Mouse (Mus musculus): ENCODE data around the gene Omt2b. TPM values are rescaled to one million over a fixed set of nuclear protein-coding genes. Genes with fewer than 3 reads are reported as not detected.

Gene Omt2b
- not detected for polyA plus RNA-seq (2015; fragmentation: Illumina TruSeq; extraction: RNeasy Lipid Tissue Mini Kit (QIAGEN cat#74804); ENCODE audit: insufficient read depth, low replicate concordance)

DNA sequence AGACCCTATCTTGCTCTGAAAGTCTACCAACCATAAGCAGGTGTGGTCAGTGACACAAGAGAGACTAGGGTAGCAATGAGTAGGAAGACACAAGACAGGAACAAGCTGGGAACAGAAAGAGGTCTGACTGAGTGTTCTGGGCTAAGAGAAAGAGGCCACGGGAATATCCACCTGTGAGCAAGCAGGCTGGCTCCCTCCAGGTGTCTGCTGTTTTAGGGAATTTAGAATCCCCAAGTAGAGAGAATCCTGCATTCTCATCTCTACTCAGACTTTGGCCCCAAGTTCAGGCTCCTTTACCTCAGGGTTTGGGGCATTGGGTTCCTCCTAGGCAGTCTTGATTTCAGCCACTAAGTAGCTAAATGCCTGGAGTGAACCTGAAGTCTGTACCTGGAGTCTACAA lies at the start of gene Omt2b:
TSS of gene Omt2b (plus strand) at position 301 of the 400 bp plus-strand sequence.

GRCm38 (mm10) chr9:78289723-78290122 lies 37.7 kb upstream of the Omt2b start, which contains the start of gene Gm10639:
Gm10639 (plus strand) TSS chr9:78289923.

GRCm38 (mm10) chr9:78314696-78315095 lies 12.7 kb upstream of the Omt2b start, which contains the start of gene Omt2a:
Omt2a (minus strand) TSS chr9:78314796.

DNA sequence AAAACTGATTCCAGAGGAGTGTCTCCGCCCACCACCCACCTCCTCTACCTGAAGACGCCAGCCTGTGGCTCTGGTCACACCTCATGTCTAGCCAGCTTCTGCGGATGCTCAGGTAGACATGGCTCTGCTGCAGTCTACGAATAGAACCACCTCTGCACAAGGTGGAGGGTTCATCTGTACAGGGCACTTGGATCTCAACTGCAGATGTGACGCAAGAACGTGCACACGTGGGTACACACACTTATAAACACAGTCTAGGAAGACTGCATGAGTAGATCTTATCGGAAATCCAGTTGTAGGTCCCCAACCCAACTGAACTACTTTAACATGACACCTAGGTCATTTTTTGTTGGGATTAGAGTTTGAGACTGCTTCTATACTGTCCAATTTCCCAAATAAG lies 28.2 kb downstream of the Omt2b start, which contains the start of gene Gsta2:
TSS of gene Gsta2 (minus strand) at position 178 of the 400 bp plus-strand sequence.

DNA sequence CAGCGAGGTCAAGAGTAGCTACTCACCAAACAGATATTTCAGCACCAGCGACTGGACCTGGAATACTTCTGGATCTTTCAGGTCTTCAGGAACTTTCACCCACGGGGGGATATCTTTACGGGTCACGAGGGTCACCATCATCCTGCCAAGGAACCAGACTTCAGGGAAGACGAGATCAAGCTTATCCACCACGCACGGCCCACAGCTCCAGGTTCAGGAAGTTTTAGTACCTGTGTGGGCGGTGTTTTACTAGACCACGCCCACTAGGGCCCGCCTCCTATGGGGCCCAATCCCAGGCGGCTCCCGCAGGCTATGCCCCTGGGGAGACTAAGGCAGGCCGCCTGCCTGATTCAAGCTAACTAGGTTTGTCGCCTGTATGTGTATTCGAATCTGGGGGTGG lies 40.6 kb downstream of the Omt2b start, which contains the start of gene Dppa5a:
TSS of gene Dppa5a (minus strand) at position 219 of the 400 bp plus-strand sequence.

DNA sequence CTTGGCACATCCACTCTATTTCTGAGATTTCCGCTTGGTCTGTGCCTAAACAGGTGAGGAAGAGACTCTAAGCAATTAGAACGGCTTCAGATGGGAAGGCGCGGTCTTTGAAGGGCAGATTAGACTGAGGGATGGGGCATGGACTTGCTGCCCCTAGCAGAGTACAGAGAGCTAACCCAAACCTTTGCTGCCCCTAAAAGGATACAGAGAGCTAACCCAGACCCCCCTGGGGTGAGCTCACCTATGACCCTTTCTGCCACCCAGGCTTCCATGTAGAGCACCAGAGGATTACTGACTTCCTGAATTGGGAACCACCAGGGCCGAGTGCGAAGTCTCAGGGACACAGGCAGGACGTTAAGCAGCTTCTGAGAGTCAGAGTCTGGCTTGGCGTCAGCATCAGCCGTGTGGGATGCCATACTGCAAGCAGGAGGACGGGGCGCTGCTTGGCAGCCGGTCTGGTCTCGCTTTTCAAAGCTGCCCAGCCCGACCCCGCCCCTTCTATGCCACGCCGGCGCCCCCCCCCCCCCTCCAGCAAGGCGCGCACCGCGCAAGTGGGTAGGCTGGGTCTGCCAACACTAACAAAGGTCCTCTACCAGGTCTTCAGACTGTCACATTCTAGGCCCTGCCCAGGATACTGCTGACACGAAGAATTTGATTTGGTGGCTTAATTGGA lies 50.9 kb downstream of the Omt2b start, which contains the start of gene Ooep:
TSS of gene Ooep (minus strand) at position 613 of the 673 bp plus-strand sequence.

Other genes starting within 250 kb of the Omt2b start
- gene Fbxo9, start 218.5 kb upstream of the Omt2b start, polyA plus RNA-seq (2015; fragmentation: Illumina TruSeq; extraction: RNeasy Lipid Tissue Mini Kit (QIAGEN cat#74804); ENCODE audit: insufficient read depth, low replicate concordance), result 73.0 TPM
- gene Ick, start 218.4 kb upstream of the Omt2b start, polyA plus RNA-seq (2015; fragmentation: Illumina TruSeq; extraction: RNeasy Lipid Tissue Mini Kit (QIAGEN cat#74804); ENCODE audit: insufficient read depth, low replicate concordance), result 9.6 TPM
- 12.8 TPM for gene Gsta4, start 144.8 kb upstream of the Omt2b start, polyA plus RNA-seq (2015; fragmentation: Illumina TruSeq; extraction: RNeasy Lipid Tissue Mini Kit (QIAGEN cat#74804); ENCODE audit: insufficient read depth, low replicate concordance)
- not detected for gene Gsta1, start 96.9 kb upstream of the Omt2b start, polyA plus RNA-seq (2015; fragmentation: Illumina TruSeq; extraction: RNeasy Lipid Tissue Mini Kit (QIAGEN cat#74804); ENCODE audit: insufficient read depth, low replicate concordance)
- gene Gm3776, start 70.5 kb upstream of the Omt2b start, polyA plus RNA-seq (2015; fragmentation: Illumina TruSeq; extraction: RNeasy Lipid Tissue Mini Kit (QIAGEN cat#74804); ENCODE audit: insufficient read depth, low replicate concordance), result not detected
- gene Gm10639, start 37.7 kb upstream of the Omt2b start, polyA plus RNA-seq (2015; fragmentation: Illumina TruSeq; extraction: RNeasy Lipid Tissue Mini Kit (QIAGEN cat#74804); ENCODE audit: insufficient read depth, low replicate concordance), result not detected
- gene Omt2a, start 12.8 kb upstream of the Omt2b start, polyA plus RNA-seq (2015; fragmentation: Illumina TruSeq; extraction: RNeasy Lipid Tissue Mini Kit (QIAGEN cat#74804); ENCODE audit: insufficient read depth, low replicate concordance), result not detected
- not detected for gene Gsta2, start 28.2 kb downstream of the Omt2b start, polyA plus RNA-seq (2015; fragmentation: Illumina TruSeq; extraction: RNeasy Lipid Tissue Mini Kit (QIAGEN cat#74804); ENCODE audit: insufficient read depth, low replicate concordance)
- gene Dppa5a, start 40.6 kb downstream of the Omt2b start, polyA plus RNA-seq (2015; fragmentation: Illumina TruSeq; extraction: RNeasy Lipid Tissue Mini Kit (QIAGEN cat#74804); ENCODE audit: insufficient read depth, low replicate concordance), result not detected
- gene Ooep, start 51.1 kb downstream of the Omt2b start, polyA plus RNA-seq (2015; fragmentation: Illumina TruSeq; extraction: RNeasy Lipid Tissue Mini Kit (QIAGEN cat#74804); ENCODE audit: insufficient read depth, low replicate concordance), result not detected
- gene Ddx43, start 68.2 kb downstream of the Omt2b start, polyA plus RNA-seq (2015; fragmentation: Illumina TruSeq; extraction: RNeasy Lipid Tissue Mini Kit (QIAGEN cat#74804); ENCODE audit: insufficient read depth, low replicate concordance), result 1.5 TPM
- gene Cgas, start 115.6 kb downstream of the Omt2b start, polyA plus RNA-seq (2015; fragmentation: Illumina TruSeq; extraction: RNeasy Lipid Tissue Mini Kit (QIAGEN cat#74804); ENCODE audit: insufficient read depth, low replicate concordance), result 6.5 TPM
- 24.9 TPM for gene Mto1, start 120.6 kb downstream of the Omt2b start, polyA plus RNA-seq (2015; fragmentation: Illumina TruSeq; extraction: RNeasy Lipid Tissue Mini Kit (QIAGEN cat#74804); ENCODE audit: insufficient read depth, low replicate concordance)
- gene Gm17324, start 121.2 kb downstream of the Omt2b start, polyA plus RNA-seq (2015; fragmentation: Illumina TruSeq; extraction: RNeasy Lipid Tissue Mini Kit (QIAGEN cat#74804); ENCODE audit: insufficient read depth, low replicate concordance), result not detected
- 13,150 TPM for gene Eef1a1, start 161.6 kb downstream of the Omt2b start, polyA plus RNA-seq (2015; fragmentation: Illumina TruSeq; extraction: RNeasy Lipid Tissue Mini Kit (QIAGEN cat#74804); ENCODE audit: insufficient read depth, low replicate concordance)

Data from spleen, adult 10 weeks (tissue).